Mouse (Mus musculus): ENCODE results near the gene Mpp5.

Mpp5 gene

GRCm38 (mm10) chr12:78761979-78762378, 13.3 kb downstream of the Mpp5 start:
- TF ChIP-seq POU5F1 (IDR thresholded peaks at IDR 0.05; ENCODE audit: borderline replicate concordance, low read length) (no peak), NANOG (IDR thresholded peaks at IDR 0.05; ENCODE audit: borderline replicate concordance, low read length) (no peak), CTCF (conservative IDR thresholded peaks at IDR 0.05; ENCODE audit: low read length) (no peak)
- H3K9me3 ChIP-seq (ENCODE audit: low read length) = no peaks in the 10 kb centered on the region
- no peaks in the 10 kb centered on the region for H3K4me1 ChIP-seq (replicated peaks; ENCODE audit: low read depth, low read length)

GRCm38 (mm10) chr12:78769031-78769713, 20.5 kb downstream of the Mpp5 start:
- TF ChIP-seq CTCF (conservative IDR thresholded peaks at IDR 0.05; ENCODE audit: low read length) (no peak), NANOG (IDR thresholded peaks at IDR 0.05; ENCODE audit: borderline replicate concordance, low read length) (no peak), POU5F1 (IDR thresholded peaks at IDR 0.05; ENCODE audit: borderline replicate concordance, low read length) (no peak)
- no peaks in the 10 kb centered on the region for H3K9me3 ChIP-seq (ENCODE audit: low read length)
- no peaks in the 10 kb centered on the region for H3K4me1 ChIP-seq (replicated peaks; ENCODE audit: low read depth, low read length)
- no peaks in the 10 kb centered on the region for H3K36me3 ChIP-seq (ENCODE audit: insufficient read depth, low read length)
- no peaks in the 10 kb centered on the region for H3K27me3 ChIP-seq (ENCODE audit: insufficient read depth, low read length)
- no peak overlapping the region for H3K4me3 ChIP-seq (replicated peaks; ENCODE audit: low read length)

More at GRCm38 (mm10) chr12:78761979-78762378, 13.3 kb downstream of the Mpp5 start:
- H3K27me3 ChIP-seq (ENCODE audit: insufficient read depth, low read length) = no peaks in the 10 kb centered on the region
- no peak overlapping the region for H3K4me3 ChIP-seq (replicated peaks; ENCODE audit: low read length)
- no peaks in the 10 kb centered on the region for H3K36me3 ChIP-seq (ENCODE audit: insufficient read depth, low read length)

GRCm38 (mm10) chr12:78773211-78773610, 24.5 kb downstream of the Mpp5 start:
- no peaks in the 10 kb centered on the region for H3K27me3 ChIP-seq (ENCODE audit: insufficient read depth, low read length)
- no peaks in the 10 kb centered on the region for H3K9me3 ChIP-seq (ENCODE audit: low read length)
- TF ChIP-seq POU5F1 (IDR thresholded peaks at IDR 0.05; ENCODE audit: borderline replicate concordance, low read length) = no peak
- no peak for TF ChIP-seq NANOG (IDR thresholded peaks at IDR 0.05; ENCODE audit: borderline replicate concordance, low read length)
- no peak for TF ChIP-seq CTCF (conservative IDR thresholded peaks at IDR 0.05; ENCODE audit: low read length)
- no peaks in the 10 kb centered on the region for H3K36me3 ChIP-seq (ENCODE audit: insufficient read depth, low read length)
- H3K4me3 ChIP-seq (replicated peaks; ENCODE audit: low read length) = no peak overlapping the region
- H3K4me1 ChIP-seq (replicated peaks; ENCODE audit: low read depth, low read length) = peaks cover 7% of the 10 kb centered on the region

GRCm38 (mm10) chr12:78777916-78778315, 29.2 kb downstream of the Mpp5 start:
- H3K4me1 ChIP-seq (replicated peaks; ENCODE audit: low read depth, low read length) = peaks cover 7% of the 10 kb centered on the region
- no peaks in the 10 kb centered on the region for H3K27me3 ChIP-seq (ENCODE audit: insufficient read depth, low read length)
- TF ChIP-seq CTCF (conservative IDR thresholded peaks at IDR 0.05; ENCODE audit: low read length) (no peak), NANOG (IDR thresholded peaks at IDR 0.05; ENCODE audit: borderline replicate concordance, low read length) (no peak), POU5F1 (IDR thresholded peaks at IDR 0.05; ENCODE audit: borderline replicate concordance, low read length) (no peak)
- no peak overlapping the region for H3K4me3 ChIP-seq (replicated peaks; ENCODE audit: low read length)
- no peaks in the 10 kb centered on the region for H3K36me3 ChIP-seq (ENCODE audit: insufficient read depth, low read length)
- no peaks in the 10 kb centered on the region for H3K9me3 ChIP-seq (ENCODE audit: low read length)

- no peaks in the 10 kb centered on the region for H3K27me3 ChIP-seq (ENCODE audit: insufficient read depth, low read length)
- TF ChIP-seq NANOG (IDR thresholded peaks at IDR 0.05; ENCODE audit: borderline replicate concordance, low read length) (no peak), CTCF (conservative IDR thresholded peaks at IDR 0.05; ENCODE audit: low read length) (no peak), POU5F1 (IDR thresholded peaks at IDR 0.05; ENCODE audit: borderline replicate concordance, low read length) (no peak)
- no peaks in the 10 kb centered on the region for H3K36me3 ChIP-seq (ENCODE audit: insufficient read depth, low read length)
- peaks cover 7% of the 10 kb centered on the region for H3K4me1 ChIP-seq (replicated peaks; ENCODE audit: low read depth, low read length)
- no peak overlapping the region for H3K4me3 ChIP-seq (replicated peaks; ENCODE audit: low read length)
- no peaks in the 10 kb centered on the region for H3K9me3 ChIP-seq (ENCODE audit: low read length)
These were observed 29.8 kb downstream of the Mpp5 start for GRCm38 (mm10) chr12:78778423-78779067.

GRCm38 (mm10) chr12:78788266-78788873, 39.7 kb downstream of the Mpp5 start:
- TF ChIP-seq POU5F1 (IDR thresholded peaks at IDR 0.05; ENCODE audit: borderline replicate concordance, low read length) = no peak
- no peak for TF ChIP-seq NANOG (IDR thresholded peaks at IDR 0.05; ENCODE audit: borderline replicate concordance, low read length)
- no peak for TF ChIP-seq CTCF (conservative IDR thresholded peaks at IDR 0.05; ENCODE audit: low read length)

GRCm38 (mm10) chr12:78790791-78791190, 42.1 kb downstream of the Mpp5 start:
- H3K4me1 ChIP-seq (replicated peaks; ENCODE audit: low read depth, low read length) = no peaks in the 10 kb centered on the region

More at GRCm38 (mm10) chr12:78788266-78788873, 39.7 kb downstream of the Mpp5 start:
- Histone ChIP-seq H3K4me1 (replicated peaks; ENCODE audit: low read depth, low read length) (no peaks in the 10 kb centered on the region), H3K36me3 (ENCODE audit: insufficient read depth, low read length) (no peaks in the 10 kb centered on the region), H3K9me3 (ENCODE audit: low read length) (no peaks in the 10 kb centered on the region), H3K4me3 (replicated peaks; ENCODE audit: low read length) (no peak overlapping the region), H3K27me3 (ENCODE audit: insufficient read depth, low read length) (no peaks in the 10 kb centered on the region)

GRCm38 (mm10) chr12:78794236-78794635, 45.5 kb downstream of the Mpp5 start:
- TF ChIP-seq NANOG (IDR thresholded peaks at IDR 0.05; ENCODE audit: borderline replicate concordance, low read length) = no peak
- TF ChIP-seq CTCF (conservative IDR thresholded peaks at IDR 0.05; ENCODE audit: low read length) = no peak
- no peak for TF ChIP-seq POU5F1 (IDR thresholded peaks at IDR 0.05; ENCODE audit: borderline replicate concordance, low read length)
- Histone ChIP-seq H3K9me3 (ENCODE audit: low read length) (no peaks in the 10 kb centered on the region), H3K4me1 (replicated peaks; ENCODE audit: low read depth, low read length) (no peaks in the 10 kb centered on the region), H3K4me3 (replicated peaks; ENCODE audit: low read length) (no peak overlapping the region), H3K36me3 (ENCODE audit: insufficient read depth, low read length) (peaks cover 12% of the 10 kb centered on the region), H3K27me3 (ENCODE audit: insufficient read depth, low read length) (no peaks in the 10 kb centered on the region)

More at GRCm38 (mm10) chr12:78790791-78791190, 42.1 kb downstream of the Mpp5 start:
- H3K36me3 ChIP-seq (ENCODE audit: insufficient read depth, low read length) = no peaks in the 10 kb centered on the region
- no peak overlapping the region for H3K4me3 ChIP-seq (replicated peaks; ENCODE audit: low read length)
- no peaks in the 10 kb centered on the region for H3K9me3 ChIP-seq (ENCODE audit: low read length)
- no peaks in the 10 kb centered on the region for H3K27me3 ChIP-seq (ENCODE audit: insufficient read depth, low read length)
- no peak for TF ChIP-seq POU5F1 (IDR thresholded peaks at IDR 0.05; ENCODE audit: borderline replicate concordance, low read length)
- TF ChIP-seq CTCF (conservative IDR thresholded peaks at IDR 0.05; ENCODE audit: low read length) = no peak
- TF ChIP-seq NANOG (IDR thresholded peaks at IDR 0.05; ENCODE audit: borderline replicate concordance, low read length) = no peak

All from E14TG2a.4 (cell line).